Mouse (Mus musculus) neural tube, embryonic 14.5 days (tissue): ENCODE results near the gene Cnksr3. TPM values are rescaled to one million over a fixed set of nuclear protein-coding genes. Genes with fewer than 3 reads are reported as not detected.
A peak's percentile ranks its signal among the peaks of the same experiment; 100 is the strongest.

Source experiments
- ATAC-seq: fragments of 200-750 bp; cut with Nextera tagmentation; 2 replicates; pipeline ENCODE4 v1.8.0; 2017; ENCODE audit warnings: low read depth, mild to moderate bottlenecking, moderate TSS enrichment, moderate library complexity
- H3K27ac ChIP-seq: fragments of 300-500 bp; sonication (generic); 2 replicates; pipeline ENCODE4 v1.5.1; 2014; ENCODE audit warnings: low read depth, mild to moderate bottlenecking, control low read depth, low read length, moderate library complexity, mixed read lengths
- H3K27me3 ChIP-seq: fragments of 300-500 bp; sonication (generic); 2 replicates; pipeline ENCODE4 v1.6.1; 2014; ENCODE audit warnings: low read length; ENCODE audit not compliant: control insufficient read depth, insufficient read depth
- H3K36me3 ChIP-seq: fragments of 300-500 bp; sonication (generic); 2 replicates; pipeline ENCODE4 v1.6.1; 2014; ENCODE audit warnings: low read length, mixed read lengths; ENCODE audit not compliant: control insufficient read depth, insufficient read depth
- H3K4me1 ChIP-seq: fragments of 300-500 bp; sonication (generic); 2 replicates; pipeline ENCODE4 v1.6.1; 2014; ENCODE audit warnings: low read length; ENCODE audit not compliant: control insufficient read depth, insufficient read depth
- H3K4me2 ChIP-seq: fragments of 300-500 bp; sonication (generic); 2 replicates; pipeline ENCODE4 v1.6.1; 2014; ENCODE audit warnings: mild to moderate bottlenecking, low read depth, low read length, control low read depth
- H3K4me3 ChIP-seq: fragments of 300-500 bp; sonication (generic); 2 replicates; pipeline ENCODE4 v1.5.1; 2014; ENCODE audit warnings: low read depth, low read length, control low read depth, mixed read lengths
- H3K9ac ChIP-seq: fragments of 300-500 bp; sonication (generic); replicated peaks from 2 replicates; pipeline ENCODE4 v1.6.1; 2014; ENCODE audit warnings: low read depth, mild to moderate bottlenecking, control low read depth, low read length, mixed read lengths
- H3K9me3 ChIP-seq: fragments of 300-500 bp; sonication (generic); 2 replicates; pipeline ENCODE4 v1.6.1; 2016; ENCODE audit warnings: low read length; ENCODE audit not compliant: control insufficient read depth
- WGBS: fragments of 180-500 bp; shearing (Covaris S2); extraction: QIAGEN DNeasy Blood & Tissue Kit; methylation state at CpG from one replicate; pipeline ENCODE4 v1.1.7; 2014; 5-methylcytosine and 5-hydroxymethylcytosine counted together
- polyA plus RNA-seq: library from polyadenylated mRNA; unstranded; fragments of >200 nt; fragmentation: Nextera tagmentation; extraction: Ambion mirVana; gene quantifications from 2 replicates; pipeline ENCODE4 v1.2.1, GENCODE M21; 2014

The Cnksr3 gene
- polyA plus RNA-seq, 1 experiment from 2014 or later = 1.0 TPM

DNA sequence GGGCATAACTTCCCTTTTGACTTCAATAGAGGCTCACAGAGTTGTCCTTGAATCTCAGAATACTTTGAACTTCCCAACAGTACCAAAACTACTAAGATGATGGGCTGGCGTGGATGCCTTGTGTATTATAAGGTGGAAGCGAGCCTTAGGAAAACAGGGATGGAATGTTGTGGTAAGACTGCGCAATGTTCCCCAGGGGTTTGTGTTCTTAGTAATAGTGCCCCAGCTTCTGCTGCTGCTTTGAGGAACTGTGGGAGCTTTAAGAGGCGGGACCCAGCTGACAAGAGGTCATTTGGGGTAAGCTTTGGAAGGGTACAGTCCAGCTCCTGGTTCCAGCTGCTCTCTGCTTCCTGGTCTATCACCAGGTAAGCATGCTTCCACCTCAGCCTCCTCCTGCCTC is 89.7 kb downstream of the Cnksr3 start:
- H3K4me2 ChIP-seq = no peak overlapping the region
- WGBS = 92% methylated on average over 4 of the region's 4 CpGs
- ATAC-seq = no peak
- H3K36me3 ChIP-seq = no peaks in the 10 kb centered on the region
- no peak overlapping the region for H3K27ac ChIP-seq
- H3K4me1 ChIP-seq = no peaks in the 10 kb centered on the region
- H3K27me3 ChIP-seq = no peaks in the 10 kb centered on the region
- no peak overlapping the region for H3K9ac ChIP-seq
- no peaks in the 10 kb centered on the region for H3K9me3 ChIP-seq
- no peak overlapping the region for H3K4me3 ChIP-seq

DNA sequence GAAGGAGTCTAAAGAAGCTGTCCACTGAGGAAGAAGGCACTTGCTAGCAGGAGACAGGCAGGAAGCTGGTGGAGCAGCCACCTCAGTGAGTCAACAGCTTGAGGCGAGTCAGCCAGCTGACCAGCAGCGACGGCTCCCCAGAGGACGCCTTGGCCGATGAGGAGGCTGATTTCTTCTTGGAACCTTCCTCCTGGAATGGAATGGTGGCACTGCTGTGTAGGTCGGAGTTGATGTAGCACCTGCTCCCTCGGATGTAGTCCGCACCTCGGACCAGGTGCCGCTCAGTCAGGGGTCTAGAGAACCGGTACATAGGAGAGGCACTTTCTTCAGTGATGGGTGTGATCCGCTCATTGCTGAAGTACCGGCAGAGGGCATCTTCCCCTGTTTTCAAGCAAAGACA is 91.8 kb downstream of the Cnksr3 start:
- Histone ChIP-seq H3K9me3 (no peaks in the 10 kb centered on the region), H3K36me3 (no peaks in the 10 kb centered on the region), H3K4me2 (no peak overlapping the region), H3K4me3 (no peak overlapping the region), H3K27me3 (no peaks in the 10 kb centered on the region), H3K9ac (no peak overlapping the region), H3K27ac (no peak overlapping the region), H3K4me1 (no peaks in the 10 kb centered on the region)
- ATAC-seq = no peak
- WGBS = 94% methylated on average over 13 of the region's 13 CpGs

DNA sequence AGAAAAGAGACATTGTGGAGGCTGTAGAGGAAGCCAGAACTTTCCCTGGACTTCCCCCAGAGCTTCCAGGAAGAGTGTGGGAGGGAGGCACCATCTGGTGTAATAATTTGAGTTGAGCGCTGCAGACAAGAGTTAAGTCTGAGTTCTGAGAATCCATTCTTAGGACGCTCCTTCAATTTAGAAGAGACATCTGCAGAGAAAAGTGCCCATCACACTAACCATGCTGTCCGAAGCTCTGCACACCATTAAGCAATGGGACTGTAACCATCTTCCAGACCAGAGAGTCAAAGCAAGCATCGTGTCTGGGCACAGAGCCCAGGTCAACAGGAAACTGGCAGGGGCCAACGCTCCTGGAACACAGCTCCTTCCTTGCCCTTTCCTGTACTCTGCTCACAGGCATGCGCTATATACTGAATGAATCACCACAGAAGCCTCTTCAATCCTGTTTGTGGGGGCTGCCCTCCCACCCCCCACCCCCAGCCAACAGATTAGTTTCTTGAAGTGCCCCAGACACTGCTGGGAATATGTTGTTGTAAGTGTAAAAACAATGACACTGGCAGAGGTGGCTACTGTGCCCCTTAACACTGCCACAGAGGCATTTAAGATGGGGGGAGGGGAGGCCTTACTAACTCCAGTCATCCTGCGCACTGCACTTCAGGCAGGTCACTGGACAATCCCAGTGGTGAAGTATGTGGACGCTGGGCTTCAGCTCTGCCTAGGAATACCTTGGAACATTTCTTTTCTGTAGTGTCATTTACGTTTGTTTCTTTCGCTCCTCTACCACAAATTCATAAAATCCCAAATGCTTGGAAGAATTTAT is 93.6 kb downstream of the Cnksr3 start:
- H3K4me2 ChIP-seq = no peak overlapping the region
- no peak overlapping the region for H3K27ac ChIP-seq
- no peaks in the 10 kb centered on the region for H3K9me3 ChIP-seq
- no peaks in the 10 kb centered on the region for H3K36me3 ChIP-seq
- ATAC-seq = peak; percentile 49; the same call in 1 of the 2 replicates
- H3K4me3 ChIP-seq = no peak overlapping the region
- H3K9ac ChIP-seq = no peak overlapping the region
- no peaks in the 10 kb centered on the region for H3K4me1 ChIP-seq
- H3K27me3 ChIP-seq = no peaks in the 10 kb centered on the region
- WGBS = 84% methylated on average over 10 of the region's 10 CpGs

DNA sequence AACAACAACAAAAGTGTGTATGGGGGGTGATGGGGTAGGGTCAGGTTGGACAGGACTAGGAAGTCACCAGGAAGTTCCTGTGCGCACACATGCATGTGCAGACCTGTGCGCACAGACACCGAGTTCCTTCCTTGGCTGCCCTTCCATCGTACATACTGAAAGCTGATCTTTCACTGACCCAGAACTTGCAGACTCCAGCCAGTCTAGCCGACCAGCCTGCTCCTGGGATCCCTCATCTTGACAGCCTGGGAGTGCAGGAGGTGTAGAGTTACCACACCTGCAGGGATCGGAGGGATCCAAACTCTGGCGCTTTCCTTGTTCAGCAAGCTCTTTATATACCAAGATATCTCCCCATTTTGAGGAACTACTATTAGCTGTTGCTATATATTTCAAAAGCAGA is 94.3 kb downstream of the Cnksr3 start:
- H3K27me3 ChIP-seq = no peaks in the 10 kb centered on the region
- H3K36me3 ChIP-seq = no peaks in the 10 kb centered on the region
- no peaks in the 10 kb centered on the region for H3K9me3 ChIP-seq
- no peak for ATAC-seq
- H3K4me1 ChIP-seq = no peaks in the 10 kb centered on the region
- no peak overlapping the region for H3K4me3 ChIP-seq
- WGBS = 88% methylated on average over 7 of the region's 7 CpGs
- no peak overlapping the region for H3K9ac ChIP-seq
- no peak overlapping the region for H3K27ac ChIP-seq
- no peak overlapping the region for H3K4me2 ChIP-seq

DNA sequence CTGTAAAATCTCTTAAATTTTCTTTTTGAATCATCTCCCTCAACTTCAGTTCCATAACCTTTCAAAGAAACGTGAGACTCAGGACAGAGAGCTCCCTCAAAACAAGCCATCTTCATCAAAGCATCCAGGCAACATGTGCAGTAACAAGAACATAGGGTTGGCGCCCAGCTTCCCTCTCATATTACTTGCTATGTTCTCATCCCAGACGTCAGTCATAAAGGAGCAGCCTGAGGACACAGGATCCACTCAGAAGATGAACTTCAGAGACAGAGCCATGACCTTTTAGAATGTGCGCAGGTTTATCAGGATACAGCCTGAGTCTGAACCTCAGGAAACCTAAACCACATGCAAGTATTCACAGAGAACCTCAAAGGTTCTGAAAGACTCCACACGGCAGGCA is 97.2 kb downstream of the Cnksr3 start:
- Histone ChIP-seq H3K36me3 (no peaks in the 10 kb centered on the region), H3K4me3 (no peak overlapping the region), H3K9me3 (no peaks in the 10 kb centered on the region), H3K4me1 (no peaks in the 10 kb centered on the region), H3K27ac (no peak overlapping the region), H3K27me3 (no peaks in the 10 kb centered on the region), H3K9ac (no peak overlapping the region), H3K4me2 (no peak overlapping the region)
- ATAC-seq = no peak
- 88% methylated on average over 5 of the region's 5 CpGs for WGBS

DNA sequence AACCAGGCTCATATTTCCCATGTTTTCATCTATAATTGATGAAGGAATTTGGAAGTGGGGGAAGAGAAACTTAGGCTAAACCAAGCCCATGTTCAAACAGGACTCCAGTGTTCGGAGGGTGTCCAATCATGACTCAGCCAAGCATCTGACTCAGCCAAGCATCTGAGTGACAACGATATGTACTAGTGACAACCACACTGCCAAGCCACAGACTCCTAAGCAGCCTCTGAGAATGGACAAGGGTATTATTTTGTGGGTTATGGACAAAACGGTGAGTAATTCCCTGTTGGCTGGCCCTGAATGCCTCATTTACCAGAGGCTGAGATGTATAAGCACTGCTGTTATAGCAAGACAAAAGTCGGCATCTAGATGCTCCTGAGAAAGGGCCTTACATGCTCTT is 98.3 kb downstream of the Cnksr3 start:
- H3K4me2 ChIP-seq = no peak overlapping the region
- ATAC-seq = no peak
- H3K27ac ChIP-seq = no peak overlapping the region
- no peaks in the 10 kb centered on the region for H3K36me3 ChIP-seq
- no peak overlapping the region for H3K4me3 ChIP-seq
- H3K9ac ChIP-seq = no peak overlapping the region
- no peaks in the 10 kb centered on the region for H3K9me3 ChIP-seq
- H3K27me3 ChIP-seq = no peaks in the 10 kb centered on the region
- WGBS = 96% methylated on average over 4 of the region's 4 CpGs
- H3K4me1 ChIP-seq = no peaks in the 10 kb centered on the region

DNA sequence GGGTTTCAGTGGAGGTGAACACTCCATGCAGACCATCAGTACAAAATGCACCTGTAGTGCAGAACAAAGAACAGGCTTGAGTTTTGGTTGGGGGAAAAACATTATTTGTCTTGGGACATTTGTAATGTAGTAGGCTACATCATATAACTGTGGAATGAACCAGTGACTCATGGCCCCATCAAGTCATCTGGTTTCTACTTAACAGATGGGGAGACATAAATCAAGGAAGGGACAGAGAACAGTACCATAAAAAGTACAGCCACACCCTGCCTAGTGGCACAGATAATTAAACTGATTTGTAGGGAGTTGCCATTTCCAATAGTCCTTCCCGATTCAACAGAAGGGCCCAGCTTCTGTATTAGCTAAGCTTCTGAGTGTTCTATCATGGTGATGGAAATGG is 98.9 kb downstream of the Cnksr3 start:
- H3K4me2 ChIP-seq = no peak overlapping the region
- 71% methylated on average over 1 of the region's 1 CpGs for WGBS

DNA sequence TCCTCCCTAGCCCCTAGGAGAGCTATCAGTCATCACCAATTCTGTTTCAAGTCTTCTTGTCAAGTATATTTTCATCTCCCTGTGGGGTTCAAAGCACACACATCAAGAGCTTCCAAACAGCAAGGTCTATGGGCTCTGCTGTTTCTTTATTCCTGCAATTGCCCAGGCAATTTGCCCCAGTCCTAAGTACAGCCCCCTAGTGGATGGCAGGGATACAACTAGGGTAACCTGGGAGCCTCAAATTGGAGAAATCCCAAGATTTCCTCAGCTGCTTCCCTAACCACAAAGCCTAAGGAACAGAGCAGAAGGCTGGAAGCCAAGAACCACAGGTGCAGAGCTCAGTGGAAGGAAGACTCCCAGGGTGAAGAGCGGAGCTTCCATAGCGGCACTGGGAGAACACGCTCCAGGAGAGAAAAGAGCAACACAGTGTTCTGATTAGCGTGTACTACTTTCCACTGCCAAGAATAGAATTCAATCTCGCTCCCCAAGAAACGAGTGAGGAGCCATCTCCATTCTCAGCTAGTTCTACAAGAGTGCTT is 100.5 kb downstream of the Cnksr3 start:
- Histone ChIP-seq H3K4me3 (no peak overlapping the region), H3K27ac (no peak overlapping the region), H3K9me3 (no peaks in the 10 kb centered on the region), H3K27me3 (no peaks in the 10 kb centered on the region), H3K4me1 (no peaks in the 10 kb centered on the region), H3K4me2 (no peak overlapping the region), H3K9ac (no peak overlapping the region), H3K36me3 (no peaks in the 10 kb centered on the region)
- 78% methylated on average over 6 of the region's 6 CpGs for WGBS
- ATAC-seq = 0 out of 2 replicates have a peak, but pooled peaks have one; percentile 17

More for the DNA sequence above, 98.9 kb downstream of the Cnksr3 start:
- ATAC-seq = no peak
- no peak overlapping the region for H3K27ac ChIP-seq
- no peaks in the 10 kb centered on the region for H3K4me1 ChIP-seq
- no peak overlapping the region for H3K9ac ChIP-seq
- no peaks in the 10 kb centered on the region for H3K36me3 ChIP-seq
- no peaks in the 10 kb centered on the region for H3K27me3 ChIP-seq
- H3K9me3 ChIP-seq = no peaks in the 10 kb centered on the region
- H3K4me3 ChIP-seq = no peak overlapping the region

DNA sequence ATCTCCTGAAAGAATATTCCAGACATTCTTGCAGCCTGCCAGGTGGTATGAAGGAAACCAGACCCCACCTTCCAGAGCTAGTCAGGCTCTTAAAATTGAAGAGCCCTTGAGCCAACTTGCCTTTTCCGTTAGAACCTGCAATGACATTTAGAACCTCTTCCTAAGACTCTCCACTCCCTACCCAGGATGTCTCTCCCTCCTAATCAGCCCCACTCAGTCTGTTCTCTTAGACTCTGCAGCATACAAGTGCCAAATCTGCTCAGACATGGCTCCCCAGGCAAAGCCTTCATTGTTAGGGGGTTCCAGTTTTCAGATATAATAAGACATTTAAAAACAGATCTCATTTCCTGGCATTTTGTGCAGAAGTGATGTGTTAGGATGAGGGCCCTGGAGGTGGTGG is 108.2 kb downstream of the Cnksr3 start:
- Histone ChIP-seq H3K9ac (no peak overlapping the region), H3K9me3 (no peaks in the 10 kb centered on the region), H3K27ac (no peak overlapping the region), H3K4me3 (no peak overlapping the region), H3K36me3 (no peaks in the 10 kb centered on the region), H3K4me1 (no peaks in the 10 kb centered on the region), H3K27me3 (no peaks in the 10 kb centered on the region), H3K4me2 (no peak overlapping the region)
- 87% methylated on average over 1 of the region's 1 CpGs for WGBS
- ATAC-seq = no peak
